Mouse (Mus musculus) CH12.LX (cell line): ENCODE measurements around the gene Cyfip2.
A peak's percentile ranks its signal among the peaks of the same experiment; 100 is the strongest.

Experiments
- CTCF ChIP-seq, 2 experiments: IDR thresholded peaks in 1 of 2; conservative IDR thresholded peaks in 1 of 2; 2 replicates each; pipeline ENCODE4 v1.5.1; 2011 to 2012; ENCODE audit warnings: low read depth in 2 of 2, low read length in 2 of 2, improper control_type of control experiment in 1 of 2, inconsistent platforms in 1 of 2, mild to moderate bottlenecking in 1 of 2, moderate library complexity in 1 of 2
- EP300 ChIP-seq: IDR thresholded peaks from 2 replicates; pipeline ENCODE4 v1.6.1; 2011; ENCODE audit warnings: low read length, improper control_type of control experiment
- KAT2A ChIP-seq: IDR thresholded peaks from 2 replicates; pipeline ENCODE4 v1.6.1; 2012; ENCODE audit warnings: low read length, improper control_type of control experiment, inconsistent platforms; ENCODE audit not compliant: insufficient replicate concordance
- NRF1 ChIP-seq: IDR thresholded peaks from 2 replicates; pipeline ENCODE4 v1.6.1; 2014; ENCODE audit warnings: low read depth, mild to moderate bottlenecking, inconsistent platforms, low read length, improper control_type of control experiment, moderate library complexity
- POLR2A ChIP-seq: IDR thresholded peaks from 2 replicates; pipeline ENCODE4 v1.6.1; 2011; ENCODE audit warnings: low read depth, mild to moderate bottlenecking, improper control_type of control experiment, low read length
- SIN3A ChIP-seq: IDR thresholded peaks from 2 replicates; pipeline ENCODE4 v1.6.1; 2012; ENCODE audit warnings: low read length, improper control_type of control experiment, inconsistent platforms
- ZMIZ1 ChIP-seq: IDR thresholded peaks from 2 replicates; pipeline ENCODE4 v1.6.1; 2012; ENCODE audit warnings: low read depth, mild to moderate bottlenecking, inconsistent platforms, low read length, improper control_type of control experiment

GRCm38 (mm10) chr11:46241150-46241673 is 71.4 kb downstream of the Cyfip2 start:
- TF ChIP-seq CTCF (conservative IDR thresholded peaks at IDR 0.05 in 1 of 2, IDR thresholded peaks at IDR 0.05 in 1 of 2; ENCODE audit: low read depth in 2 of 2, low read length in 2 of 2): no peak
- peak; percentile 5; the same call in 1 of the 2 replicates for TF ChIP-seq POLR2A
- TF ChIP-seq EP300: no peak
- no peak for TF ChIP-seq KAT2A
- no peak for TF ChIP-seq ZMIZ1
- no peak for TF ChIP-seq NRF1
- no peak for TF ChIP-seq SIN3A
